Mouse (Mus musculus) lung, postnatal 14 days (tissue): ENCODE measurements around the gene Vti1a.

ENCODE experiments used
- DNase-seq: peaks from one replicate; pipeline ENCODE4 v3.0.0; 2021

Gene Vti1a

GRCm38 (mm10) chr19:55530041-55530440 is 213.9 kb downstream of the Vti1a start:
- no peak for DNase-seq

- no peak for DNase-seq
These were observed 216.6 kb downstream of the Vti1a start for GRCm38 (mm10) chr19:55532681-55533080.

GRCm38 (mm10) chr19:55536273-55536937 is 220.3 kb downstream of the Vti1a start:
- no peak for DNase-seq

- peak; percentile 42 for DNase-seq
These were observed 221.6 kb downstream of the Vti1a start for GRCm38 (mm10) chr19:55537691-55538090.

GRCm38 (mm10) chr19:55541641-55542040 is 225.5 kb downstream of the Vti1a start:
- DNase-seq: no peak

GRCm38 (mm10) chr19:55542461-55542860 is 226.4 kb downstream of the Vti1a start:
- DNase-seq: no peak

- DNase-seq: no peak
These were observed 227.1 kb downstream of the Vti1a start for GRCm38 (mm10) chr19:55543188-55543587.

- DNase-seq: no peak
These were observed 228.4 kb downstream of the Vti1a start for GRCm38 (mm10) chr19:55544498-55544897.

- DNase-seq: peak; percentile 90
These were observed 229.4 kb downstream of the Vti1a start for GRCm38 (mm10) chr19:55545529-55545928.

GRCm38 (mm10) chr19:55546009-55546528 is 230.0 kb downstream of the Vti1a start:
- DNase-seq: no peak

GRCm38 (mm10) chr19:55548206-55548605 is 232.1 kb downstream of the Vti1a start:
- no peak for DNase-seq

- DNase-seq: no peak
These were observed 232.6 kb downstream of the Vti1a start for GRCm38 (mm10) chr19:55548656-55549055.

GRCm38 (mm10) chr19:55550176-55550575 is 234.1 kb downstream of the Vti1a start:
- no peak for DNase-seq

GRCm38 (mm10) chr19:55552339-55552738 is 236.2 kb downstream of the Vti1a start:
- no peak for DNase-seq

- no peak for DNase-seq
These were observed 236.8 kb downstream of the Vti1a start for GRCm38 (mm10) chr19:55552861-55553260.

- DNase-seq: no peak
These were observed 238.2 kb downstream of the Vti1a start for GRCm38 (mm10) chr19:55554295-55554694.

- no peak for DNase-seq
These were observed 238.6 kb downstream of the Vti1a start for GRCm38 (mm10) chr19:55554703-55555102.

GRCm38 (mm10) chr19:55556168-55556999 is 240.3 kb downstream of the Vti1a start:
- DNase-seq: no peak

GRCm38 (mm10) chr19:55559331-55559730 is 243.2 kb downstream of the Vti1a start:
- no peak for DNase-seq

GRCm38 (mm10) chr19:55560088-55560682 is 244.1 kb downstream of the Vti1a start:
- peak; percentile 13 for DNase-seq

- DNase-seq: no peak
These were observed 245.4 kb downstream of the Vti1a start for GRCm38 (mm10) chr19:55561469-55561868.

GRCm38 (mm10) chr19:55562487-55563147 is 246.5 kb downstream of the Vti1a start:
- no peak for DNase-seq

GRCm38 (mm10) chr19:55563148-55563651 is 247.1 kb downstream of the Vti1a start:
- no peak for DNase-seq
